Mouse (Mus musculus) testis, adult 2 months (tissue): ENCODE data around the gene Tnfrsf9. TPM values are rescaled to one million over a fixed set of nuclear protein-coding genes. Genes with fewer than 3 reads are reported as not detected.
A peak's percentile ranks its signal among the peaks of the same experiment; 100 is the strongest.
"Not testable (repeated sequence)": the region's sequence is repeated elsewhere in the genome, so short reads cannot be mapped to it uniquely, and the experiment has no call there.

ENCODE experiments used
- H3K27ac ChIP-seq: fragments of 200-500 bp; 2 replicates; pipeline ENCODE4 v1.5.1; 2012; ENCODE audit warnings: low read depth, low read length; ENCODE audit not compliant: control insufficient read depth, insufficient read depth
- H3K27me3 ChIP-seq: fragments of 200-500 bp; 2 replicates; pipeline ENCODE4 v1.6.1; 2012; ENCODE audit warnings: mild to moderate bottlenecking, low read length, moderate library complexity; ENCODE audit not compliant: control insufficient read depth, insufficient read depth
- H3K36me3 ChIP-seq: fragments of 200-500 bp; 2 replicates; pipeline ENCODE4 v1.6.1; 2012; ENCODE audit warnings: mild to moderate bottlenecking, low read length; ENCODE audit not compliant: control insufficient read depth, insufficient read depth
- H3K4me1 ChIP-seq: fragments of 200-500 bp; 2 replicates; pipeline ENCODE4 v1.6.1; 2012; ENCODE audit warnings: low read length; ENCODE audit not compliant: control insufficient read depth, insufficient read depth
- H3K4me3 ChIP-seq: fragments of 200-500 bp; 2 replicates; pipeline ENCODE4 v1.5.1; 2012; ENCODE audit warnings: low read depth, mild to moderate bottlenecking, low read length, moderate library complexity, mixed read lengths; ENCODE audit not compliant: control insufficient read depth
- CTCF ChIP-seq: fragments of 200-500 bp; IDR thresholded peaks from 2 replicates; pipeline ENCODE4 v1.5.1; 2012; ENCODE audit warnings: low read depth, mild to moderate bottlenecking, inconsistent platforms, low read length, moderate library complexity; ENCODE audit not compliant: control insufficient read depth, insufficient read depth, insufficient replicate concordance
- POLR2A ChIP-seq: fragments of 200-500 bp; IDR thresholded peaks from 2 replicates; pipeline ENCODE4 v1.6.1; 2012; ENCODE audit warnings: low read depth, mild to moderate bottlenecking, inconsistent platforms, low read length, moderate library complexity; ENCODE audit not compliant: control insufficient read depth
- polyA plus RNA-seq: library from polyadenylated mRNA; depleted of rRNA; stranded (reverse); fragments of >200 nt; gene quantifications from 2 replicates; pipeline ENCODE4 v1.2.3, GENCODE M21; 2012

Tnfrsf9 gene
- polyA plus RNA-seq, 1 experiment = 3.1 TPM

DNA sequence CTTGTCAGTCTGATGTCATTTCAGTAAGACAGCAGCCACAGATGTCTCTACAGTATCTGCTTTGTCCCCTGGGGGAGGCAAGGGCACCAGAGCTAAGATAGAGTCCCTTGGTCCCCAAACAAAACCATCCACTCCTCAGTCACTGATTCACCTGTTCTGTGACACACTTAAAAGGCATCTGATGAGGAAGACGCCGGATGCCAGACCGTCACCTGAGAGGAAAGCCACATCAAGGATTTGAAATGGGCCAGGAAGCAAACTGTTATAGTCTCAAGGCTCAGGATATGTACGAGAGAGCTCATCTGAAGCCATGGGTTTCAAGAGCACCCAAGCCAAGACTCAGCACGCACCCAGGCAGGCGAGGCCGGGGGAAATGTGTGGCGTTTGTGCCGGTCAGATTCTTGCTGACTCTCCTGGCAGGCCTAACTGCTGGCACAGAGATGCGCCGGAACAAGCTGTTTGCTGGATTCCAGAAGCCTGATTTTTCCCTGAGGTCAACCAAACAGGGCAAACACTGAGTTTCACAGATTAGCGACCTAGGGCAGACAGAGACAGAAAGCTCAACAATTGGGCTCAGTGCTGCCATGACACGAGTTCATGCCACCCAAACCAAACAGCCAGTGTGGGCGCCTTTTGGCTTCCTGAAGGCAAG lies 11.1 kb upstream of the Tnfrsf9 start:
- no peak for TF ChIP-seq CTCF
- Histone ChIP-seq H3K4me1 (no peaks in the 10 kb centered on the region), H3K27me3 (no peaks in the 10 kb centered on the region), H3K4me3 (no peak overlapping the region), H3K36me3 (peaks cover 2% of the 10 kb centered on the region), H3K27ac (no peak overlapping the region)

DNA sequence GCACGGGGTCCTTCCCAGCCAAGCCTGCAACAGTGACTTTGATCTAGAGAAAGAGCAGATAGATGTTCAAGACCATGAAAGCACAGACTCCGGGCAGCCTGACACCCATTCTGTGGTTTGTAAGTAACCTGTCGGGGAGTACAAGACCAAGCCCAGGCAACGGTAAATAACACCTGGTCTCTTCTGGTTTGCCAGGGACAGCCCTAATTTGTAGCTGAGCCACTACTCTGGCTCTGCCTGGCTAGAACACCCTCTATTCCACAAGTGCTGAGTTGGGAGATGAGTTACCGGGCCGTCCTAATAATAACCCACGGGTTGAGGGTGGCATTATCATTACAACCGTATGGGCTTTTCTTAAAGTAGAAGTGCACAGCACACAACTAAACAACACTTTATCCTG lies 7.3 kb upstream of the Tnfrsf9 start:
- no peak overlapping the region for H3K4me3 ChIP-seq
- TF ChIP-seq POLR2A = no peak
- TF ChIP-seq CTCF = no peak
- H3K27ac ChIP-seq = no peak overlapping the region
- H3K27me3 ChIP-seq = no peaks in the 10 kb centered on the region
- H3K4me1 ChIP-seq = peaks cover 2% of the 10 kb centered on the region
- peaks cover 2% of the 10 kb centered on the region for H3K36me3 ChIP-seq

DNA sequence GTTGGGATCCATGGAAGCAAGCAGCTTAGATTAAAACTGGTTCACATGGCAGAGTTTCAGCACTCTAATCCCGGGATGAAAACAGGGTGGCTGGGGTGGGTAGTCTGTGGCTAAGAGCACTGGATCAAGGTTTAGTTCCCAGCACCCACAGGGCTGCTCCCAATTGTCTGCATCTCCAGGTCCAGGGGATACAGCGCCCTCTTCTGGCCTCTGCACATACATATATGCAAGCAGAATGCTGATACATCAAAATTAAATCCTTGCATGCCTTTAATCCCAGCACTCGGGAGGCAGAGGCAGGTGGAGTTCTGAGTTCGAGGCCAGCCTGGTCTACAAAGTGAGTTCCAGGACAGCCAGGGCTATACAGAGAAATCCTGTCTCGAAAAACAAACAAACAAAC lies 5.8 kb upstream of the Tnfrsf9 start:
- not testable (repeated sequence) for H3K36me3 ChIP-seq, H3K27ac ChIP-seq, H3K4me1 ChIP-seq, H3K27me3 ChIP-seq, H3K4me3 ChIP-seq

DNA sequence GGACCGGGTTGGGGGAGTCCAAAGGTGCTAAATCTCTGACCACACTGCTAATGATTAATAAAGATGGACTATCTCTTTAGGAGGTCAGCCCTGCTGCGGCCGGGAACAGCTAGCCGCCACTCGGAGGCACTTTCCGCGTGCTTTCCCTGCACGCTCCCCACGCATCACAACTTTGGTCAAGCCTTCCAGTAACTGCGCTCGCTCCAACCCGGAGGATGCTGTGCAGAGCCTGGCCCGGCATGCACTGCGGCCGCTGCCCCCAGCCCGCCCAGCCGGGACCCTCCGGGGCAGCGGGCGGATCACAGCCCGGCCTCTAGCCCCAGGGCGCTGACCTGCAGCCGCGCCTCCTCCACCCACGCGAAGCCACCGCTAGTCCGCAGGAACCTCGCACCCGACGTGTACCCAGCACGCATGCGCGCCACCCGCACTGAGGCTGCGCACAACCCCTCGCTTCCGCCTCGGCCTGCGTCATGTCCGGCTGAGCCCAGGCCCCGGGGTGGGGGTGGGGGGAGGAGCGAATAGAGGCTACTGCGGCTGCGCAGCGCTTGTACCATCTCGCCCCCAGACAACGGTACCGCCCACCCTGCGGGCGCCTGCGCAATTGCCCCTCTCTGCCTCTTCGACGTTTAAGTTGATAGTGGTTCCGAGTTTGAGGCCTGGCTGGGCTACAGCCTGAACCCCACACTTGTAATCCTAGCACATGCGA lies 4.8 kb upstream of the Tnfrsf9 start:
- H3K36me3 ChIP-seq = peaks cover 2% of the 10 kb centered on the region
- H3K4me1 ChIP-seq = peaks cover 4% of the 10 kb centered on the region
- H3K27me3 ChIP-seq = no peaks in the 10 kb centered on the region
- TF ChIP-seq CTCF (0 out of 2 replicates have a peak, but pooled peaks have one; percentile 27), POLR2A (peak; percentile 98)
- peak overlapping the region; percentile 80 for H3K4me3 ChIP-seq
- peak overlapping the region; percentile 90 for H3K27ac ChIP-seq

DNA sequence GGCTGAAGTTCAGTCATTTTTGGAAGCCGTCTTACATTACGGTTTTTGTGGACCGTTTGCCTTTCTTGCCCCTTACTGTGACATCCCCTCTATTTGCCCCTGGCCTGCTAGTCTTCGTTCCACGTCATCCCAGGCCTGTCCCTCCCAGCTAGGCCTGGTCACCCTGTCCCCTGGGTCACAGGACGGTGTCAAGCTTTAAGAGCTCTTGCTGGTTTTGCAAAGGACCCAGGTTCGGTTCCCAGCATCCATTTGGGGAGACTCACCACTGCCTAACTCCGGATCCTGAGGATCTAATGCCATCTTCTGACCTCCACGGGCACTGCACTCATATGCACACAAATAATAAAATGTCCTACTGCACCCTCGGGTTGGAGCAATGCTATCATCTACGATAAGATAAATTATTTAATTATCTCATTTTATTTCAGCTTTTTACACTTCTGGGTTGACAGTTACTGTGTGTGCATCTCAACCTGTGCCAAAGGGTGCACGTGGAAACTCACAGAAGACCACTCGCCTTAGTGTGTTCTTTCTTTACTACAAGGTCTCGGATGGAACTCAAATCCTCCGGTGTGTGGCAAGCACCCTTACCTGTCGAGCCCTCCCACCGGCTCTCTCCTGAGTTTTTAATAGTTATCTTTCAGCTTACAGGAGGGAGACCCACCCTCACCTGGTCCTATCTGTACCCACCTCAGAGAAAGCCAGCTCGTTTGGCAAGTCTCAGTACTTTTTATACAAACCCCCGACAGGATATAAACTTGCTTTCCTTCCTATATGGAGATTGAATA lies 4.0 kb upstream of the Tnfrsf9 start:
- H3K27me3 ChIP-seq = no peaks in the 10 kb centered on the region
- H3K4me3 ChIP-seq = peak overlapping the region; percentile 80
- H3K27ac ChIP-seq = peak overlapping the region; percentile 90
- TF ChIP-seq CTCF = no peak
- no peak for TF ChIP-seq POLR2A
- H3K36me3 ChIP-seq = peaks cover 2% of the 10 kb centered on the region; the same call in 1 of the 2 replicates
- peaks cover 4% of the 10 kb centered on the region for H3K4me1 ChIP-seq

DNA sequence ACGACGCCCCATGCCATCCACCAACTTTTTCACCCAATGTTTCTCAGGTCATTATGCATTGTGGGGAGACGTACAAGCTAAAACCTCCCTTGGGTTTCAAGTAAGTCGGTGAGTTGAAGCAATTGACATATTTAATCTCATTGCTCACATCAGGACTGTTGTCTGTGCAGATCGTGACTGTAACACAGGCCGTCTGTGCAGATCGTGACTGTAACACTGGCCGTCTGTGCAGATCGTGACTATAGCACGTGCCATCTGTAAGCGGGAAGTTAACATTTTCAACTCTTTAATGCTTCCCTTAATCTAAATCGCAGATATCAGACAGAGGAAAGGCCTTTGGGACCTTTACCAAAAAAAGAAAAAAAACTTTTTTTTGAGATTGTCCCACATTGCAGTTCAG lies 619 bp upstream of the Tnfrsf9 start:
- no peak for TF ChIP-seq POLR2A
- no peak for TF ChIP-seq CTCF
- H3K4me1 ChIP-seq = peaks cover 4% of the 10 kb centered on the region
- H3K4me3 ChIP-seq = peak overlapping the region; percentile 98
- H3K27me3 ChIP-seq = no peaks in the 10 kb centered on the region
- peak overlapping the region; percentile 95 for H3K27ac ChIP-seq
- H3K36me3 ChIP-seq = no peaks in the 10 kb centered on the region

DNA sequence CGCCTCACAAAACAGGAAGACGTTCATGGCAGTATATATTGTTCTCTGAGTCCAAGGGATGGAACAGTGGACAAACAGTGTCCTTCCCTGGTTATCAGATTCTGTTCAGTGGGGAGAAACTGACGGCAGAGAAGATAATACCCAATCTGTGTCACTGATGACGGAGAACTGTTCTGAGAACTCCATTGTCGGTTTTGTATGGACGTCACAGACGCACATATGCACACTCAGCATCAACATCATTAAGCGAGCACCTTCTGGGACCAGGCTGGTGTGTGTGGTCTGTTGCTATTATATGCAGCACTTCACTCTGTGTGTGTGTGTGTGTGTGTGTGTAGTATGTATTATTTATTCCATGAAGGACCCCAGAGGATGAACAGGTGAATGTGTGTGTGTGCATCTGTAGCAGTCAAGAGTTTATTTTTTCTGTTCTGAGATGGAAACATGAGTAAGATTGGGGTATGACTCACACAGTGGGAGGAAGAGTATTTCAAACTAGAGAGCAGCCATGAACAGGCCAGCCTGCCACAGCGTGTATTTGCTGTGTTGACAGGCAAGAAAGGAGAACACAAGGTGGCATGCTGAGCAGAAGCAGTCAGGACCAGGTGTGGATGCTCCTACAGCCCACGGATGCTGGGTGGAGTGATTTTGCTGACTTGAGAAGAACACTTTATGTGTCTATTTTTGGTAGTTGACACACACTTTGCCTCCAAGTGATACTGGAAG lies 982 bp downstream of the Tnfrsf9 start:
- Histone ChIP-seq H3K36me3 (no peaks in the 10 kb centered on the region), H3K27ac (peak overlapping the region; percentile 95), H3K4me3 (peak overlapping the region; percentile 98), H3K27me3 (no peaks in the 10 kb centered on the region), H3K4me1 (peaks cover 2% of the 10 kb centered on the region; the same call in 1 of the 2 replicates)
- TF ChIP-seq CTCF (no peak), POLR2A (no peak)
